Mouse (Mus musculus) spleen, adult 18-20 months (tissue): Measurements from ENCODE around the gene Ogdhl.
"Not testable (repeated sequence)": the region's sequence is repeated elsewhere in the genome, so short reads cannot be mapped to it uniquely, and the experiment has no call there.

Source experiments
- DNase-seq, 2 experiments: peaks; one replicate each; pipeline ENCODE4 v3.0.0; 2022; ENCODE audit warnings: mixed read lengths in 2 of 2

Ogdhl gene

GRCm38 (mm10) chr14:32321732-32322685, at the start of gene Ogdhl:
Ogdhl (plus strand) TSS chr14:32322019.
- peak in 1 of 2 experiments; percentile 25 for DNase-seq

GRCm38 (mm10) chr14:32301622-32302021, 20.2 kb upstream of the Ogdhl start:
- no peak for DNase-seq

- DNase-seq = no peak
Observed at GRCm38 (mm10) chr14:32302423-32302822, 19.4 kb upstream of the Ogdhl start.

DNA sequence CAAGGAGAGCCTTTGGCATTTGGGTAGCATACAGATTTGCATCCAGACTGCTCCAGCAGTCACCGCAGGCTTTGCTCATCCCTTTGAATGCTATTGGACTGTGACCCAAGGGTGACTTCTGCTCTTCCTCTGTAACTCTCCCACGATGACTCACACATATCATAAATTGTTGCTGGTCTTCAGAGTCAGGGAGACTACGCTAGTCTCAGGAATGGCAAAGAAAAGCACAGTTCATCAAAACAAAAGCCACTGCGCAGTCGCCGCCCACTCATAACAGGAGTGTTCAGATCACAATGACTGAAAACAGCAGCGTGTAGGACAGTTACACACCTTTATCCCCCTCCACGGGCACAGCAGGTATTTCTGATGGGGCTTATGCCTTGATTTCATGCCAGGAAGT, 16.9 kb upstream of the Ogdhl start:
- no peak for DNase-seq

GRCm38 (mm10) chr14:32309876-32310275, 11.9 kb upstream of the Ogdhl start:
- DNase-seq = peak in 1 of 2 experiments; percentile 36

GRCm38 (mm10) chr14:32311381-32312035, 10.3 kb upstream of the Ogdhl start:
- no peak for DNase-seq

DNA sequence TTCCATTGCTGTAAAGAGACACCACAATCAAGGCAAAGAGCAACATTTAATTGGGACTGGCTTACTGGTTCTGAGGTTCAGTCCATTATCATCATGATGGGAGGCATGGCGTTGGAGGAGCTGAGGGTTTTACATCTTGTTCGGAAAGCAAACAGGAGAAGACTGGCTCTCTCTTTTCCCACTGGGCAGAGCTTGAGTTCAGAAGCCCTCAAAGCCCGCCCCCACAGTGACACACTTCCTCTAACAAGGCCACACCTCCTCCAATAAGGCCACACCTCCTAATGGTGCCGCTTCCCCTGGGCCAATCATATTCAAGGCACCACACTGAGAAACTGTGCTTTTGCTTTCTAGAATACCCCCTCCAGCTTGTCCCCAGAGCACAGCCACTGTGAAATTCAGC, 4.0 kb upstream of the Ogdhl start:
- no peak for DNase-seq

DNA sequence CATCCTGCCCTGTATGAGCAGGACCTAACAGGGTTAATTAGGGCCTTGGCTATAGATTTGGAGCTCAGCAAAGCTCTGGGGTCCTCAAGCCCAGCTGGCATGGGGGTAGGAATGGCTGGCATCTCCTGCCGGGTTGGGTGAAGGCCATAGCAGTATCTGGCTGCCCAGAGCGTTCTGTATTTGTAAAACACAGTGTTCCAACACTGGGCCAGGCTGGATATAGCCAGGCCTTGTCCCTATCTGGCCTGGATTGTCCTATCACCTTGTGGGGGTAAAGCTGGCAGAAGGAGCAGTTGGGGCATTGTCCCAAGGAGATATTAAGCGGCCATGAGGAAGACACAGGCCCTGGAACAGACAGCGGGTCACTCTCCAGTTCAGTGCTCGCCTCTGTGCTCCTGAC, 1.4 kb downstream of the Ogdhl start:
- DNase-seq = no peak

DNA sequence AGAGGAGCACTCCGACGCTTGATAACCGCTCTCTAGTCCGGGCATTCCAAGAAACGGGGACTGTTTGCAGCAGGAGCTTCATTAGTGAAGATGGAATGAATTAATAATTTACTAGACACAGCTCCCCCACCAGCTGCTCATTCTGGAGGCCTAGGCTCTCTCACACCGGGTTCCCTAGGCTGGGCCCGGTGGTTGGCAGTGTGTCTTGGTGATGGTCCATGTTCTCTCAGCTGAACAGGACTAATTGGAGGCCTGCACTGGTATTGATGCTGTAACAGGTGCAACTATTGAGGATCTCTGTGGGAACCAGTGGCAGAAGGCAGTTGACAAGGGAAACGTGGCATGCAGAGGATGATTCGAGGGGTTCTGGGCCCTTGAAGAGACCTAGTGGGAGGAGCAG, 5.5 kb downstream of the Ogdhl start:
- DNase-seq = no peak

DNA sequence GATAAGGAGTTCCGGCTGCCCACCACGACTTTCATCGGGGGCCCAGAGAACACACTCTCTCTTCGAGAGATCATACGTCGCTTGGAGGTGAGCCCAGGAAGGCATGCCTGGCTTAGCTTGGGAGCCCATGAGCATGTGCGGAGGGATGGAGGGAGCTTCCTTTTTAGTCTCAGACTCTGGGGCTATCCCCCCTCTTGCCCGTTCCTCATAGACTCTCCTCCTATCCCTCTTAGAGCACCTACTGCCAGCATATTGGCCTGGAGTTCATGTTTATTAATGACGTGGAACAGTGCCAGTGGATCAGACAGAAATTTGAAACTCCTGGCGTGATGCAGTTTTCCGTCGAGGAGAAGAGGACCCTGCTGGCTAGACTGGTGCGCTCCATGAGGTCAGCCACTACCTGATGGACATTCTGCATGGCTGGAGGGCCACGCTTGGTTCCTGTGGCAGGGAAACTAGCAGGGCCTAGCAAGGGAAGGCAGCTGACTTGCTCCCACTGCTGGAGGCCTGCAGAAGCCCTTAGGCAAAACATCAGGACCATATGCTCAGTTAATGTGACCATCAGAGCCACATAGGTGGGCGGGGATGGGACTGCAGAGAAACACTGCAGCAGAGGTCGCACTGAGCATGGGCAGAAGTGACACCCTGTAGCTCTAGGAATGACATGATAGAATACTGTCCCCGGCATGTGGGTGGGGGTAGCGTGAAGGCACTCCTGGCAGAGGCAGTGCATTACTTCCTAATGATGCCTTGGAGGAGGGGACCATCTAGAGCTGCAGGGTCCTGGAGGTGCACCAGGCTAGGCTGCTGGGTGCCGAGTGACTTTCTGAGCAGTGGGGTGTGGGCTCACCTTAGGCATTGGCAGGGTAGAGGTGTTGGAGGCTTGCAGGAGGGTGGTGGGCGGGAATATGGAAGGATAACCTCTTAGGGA, 11.0 kb downstream of the Ogdhl start:
- DNase-seq = no peak

DNA sequence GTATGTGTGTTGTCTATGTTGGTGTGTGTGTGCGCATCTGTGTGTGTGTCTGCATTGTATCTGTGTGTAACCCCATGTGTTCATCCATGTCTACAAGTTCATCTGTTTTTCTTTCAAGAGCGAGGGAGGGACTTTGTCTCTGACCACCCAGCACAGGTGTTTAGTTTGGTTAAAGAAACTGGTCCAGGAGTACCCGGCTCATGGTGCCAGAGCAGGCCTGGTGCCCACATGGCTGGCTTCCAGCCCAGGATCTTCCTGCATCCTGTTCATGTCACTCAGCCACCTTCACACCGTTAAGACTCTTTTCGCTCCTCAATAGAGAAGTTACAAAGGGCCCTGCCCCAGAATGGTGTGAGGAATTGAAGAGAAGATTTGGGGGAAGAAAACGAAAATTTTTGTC, 14.2 kb downstream of the Ogdhl start:
- no peak for DNase-seq

DNA sequence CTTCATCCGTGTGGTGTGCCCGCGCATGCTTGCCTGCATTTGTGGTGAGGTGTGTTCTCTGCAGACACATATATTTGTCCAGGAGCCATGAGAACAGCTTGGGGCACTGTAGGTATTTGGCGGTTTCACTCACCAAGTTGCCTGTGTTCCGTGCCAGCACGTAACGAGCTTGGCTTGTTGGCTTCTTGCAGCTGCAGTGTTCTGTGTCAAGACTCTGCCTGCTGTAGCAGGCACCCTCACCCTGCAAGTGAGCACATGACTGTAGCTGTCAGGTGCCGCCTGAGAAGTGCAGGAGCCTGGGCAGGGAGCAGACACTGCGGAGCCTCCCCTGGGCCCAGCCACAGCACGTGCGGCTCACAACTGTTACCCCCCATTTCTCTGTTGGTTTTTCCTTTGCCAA, 14.7 kb downstream of the Ogdhl start:
- DNase-seq = no peak

DNA sequence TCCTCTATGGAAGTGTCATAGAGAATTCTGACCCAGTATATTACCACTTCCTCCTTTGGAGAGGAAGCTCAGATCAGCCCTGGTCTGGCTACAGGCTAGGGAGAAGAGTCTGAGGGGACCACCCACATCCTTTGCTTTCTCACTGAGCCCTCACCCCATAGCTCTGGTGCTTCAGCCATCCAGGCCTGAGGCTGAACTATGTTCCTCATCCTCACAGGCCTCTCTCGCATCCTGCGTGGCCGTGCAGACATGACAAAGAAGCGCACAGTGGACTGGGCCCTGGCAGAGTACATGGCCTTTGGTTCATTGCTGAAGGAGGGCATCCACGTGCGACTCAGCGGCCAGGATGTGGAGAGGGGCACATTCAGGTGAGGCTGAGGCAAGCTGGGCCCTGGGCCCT, 20.0 kb downstream of the Ogdhl start:
- no peak for DNase-seq

GRCm38 (mm10) chr14:32344176-32344575, 22.4 kb downstream of the Ogdhl start:
- no peak for DNase-seq

GRCm38 (mm10) chr14:32344694-32345093, 22.9 kb downstream of the Ogdhl start:
- DNase-seq = no peak

DNA sequence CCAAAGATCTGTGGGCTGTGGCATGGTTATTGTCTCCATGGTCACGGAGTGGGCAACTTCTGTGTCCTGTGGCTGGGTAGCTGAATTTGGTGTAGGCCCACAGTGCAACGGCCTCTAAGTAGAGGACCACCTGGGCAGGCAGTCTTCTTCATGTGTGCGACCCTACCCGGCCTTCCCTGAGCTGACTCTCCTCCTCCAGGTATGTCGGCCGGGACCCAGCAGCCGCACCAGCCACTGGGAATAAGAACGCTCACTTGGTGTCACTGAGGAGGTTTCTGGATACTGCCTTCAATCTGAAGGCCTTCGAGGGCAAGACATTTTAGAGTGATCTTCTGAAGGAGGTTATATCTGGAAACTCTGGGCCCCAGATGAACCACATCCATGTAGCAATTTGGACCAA, 25.5 kb downstream of the Ogdhl start:
- no peak for DNase-seq

DNA sequence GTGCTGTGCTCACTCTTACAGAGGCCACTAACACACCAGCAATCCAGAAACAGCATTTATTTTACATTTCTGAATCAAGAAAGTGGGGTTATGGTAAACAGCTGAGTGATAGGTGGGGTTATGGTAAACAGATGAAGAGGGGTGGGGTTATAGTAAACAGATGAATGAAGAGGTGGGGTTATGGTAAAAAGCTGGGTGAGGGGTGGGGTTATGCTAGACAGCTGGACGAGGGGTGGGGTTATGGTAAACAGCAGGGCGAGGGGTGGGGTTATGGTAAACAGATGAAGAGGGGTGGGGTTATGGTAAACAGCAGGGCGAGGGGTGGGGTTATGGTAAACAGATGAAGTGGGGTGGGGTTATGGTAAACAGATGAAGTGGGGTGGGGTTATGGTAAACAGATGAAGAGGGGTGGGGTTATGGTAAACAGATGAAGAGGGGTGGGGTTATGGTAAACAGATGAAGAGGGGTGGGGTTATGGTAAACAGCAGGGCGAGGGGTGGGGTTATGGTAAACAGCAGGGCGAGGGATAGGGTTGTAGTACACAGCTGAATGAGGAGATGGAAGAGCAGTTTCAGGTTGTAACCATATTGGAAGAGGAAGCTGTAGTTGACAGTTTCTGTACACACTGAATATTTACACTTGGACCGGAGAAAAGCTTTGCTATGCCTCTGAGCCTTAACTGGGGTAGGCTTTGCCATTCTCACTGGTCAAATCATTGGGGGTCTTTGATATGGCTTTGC, 29.5 kb downstream of the Ogdhl start:
- DNase-seq = not testable (repeated sequence)

DNA sequence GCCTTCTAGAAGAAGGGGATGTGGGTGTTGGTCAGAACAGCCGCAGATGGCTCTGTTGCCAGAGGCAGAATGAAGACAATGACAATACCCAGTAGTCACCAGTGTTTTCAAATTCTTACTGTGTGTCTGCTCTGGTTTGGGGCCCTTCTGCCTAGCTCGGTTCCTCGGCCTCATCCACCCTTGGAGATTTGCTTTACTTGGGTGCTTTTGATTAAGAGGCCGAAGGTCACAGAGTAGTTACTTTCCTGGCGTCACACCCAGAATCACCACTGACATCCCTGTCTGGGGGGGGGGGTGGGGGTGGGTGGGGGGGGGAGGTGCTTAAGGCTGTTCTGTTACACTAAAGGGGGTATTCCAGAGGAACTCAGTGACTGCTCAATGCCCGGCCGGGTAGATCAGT, 42.5 kb downstream of the Ogdhl start:
- DNase-seq = no peak

- DNase-seq = no peak
Observed at GRCm38 (mm10) chr14:32369756-32370155, 47.9 kb downstream of the Ogdhl start.

- DNase-seq = no peak
Observed at GRCm38 (mm10) chr14:32372510-32372909, 50.7 kb downstream of the Ogdhl start.

- no peak for DNase-seq
Observed at GRCm38 (mm10) chr14:32379395-32380098, 57.7 kb downstream of the Ogdhl start.

- DNase-seq = no peak
Observed at GRCm38 (mm10) chr14:32380099-32380480, 58.3 kb downstream of the Ogdhl start.
